Mouse (Mus musculus) limb, embryonic 10.5 days (tissue): ENCODE measurements around the gene Uvrag. TPM values are rescaled to one million over a fixed set of nuclear protein-coding genes. Genes with fewer than 3 reads are reported as not detected.

Experiments used
- DNase-seq: peaks from one replicate; pipeline ENCODE4 v3.0.0-alpha.2; 2017; ENCODE audit warnings: low spot score
- H3K27ac ChIP-seq: fragments of 300-500 bp; sonication (generic); 2 replicates; pipeline ENCODE4 v1.5.1; 2016; ENCODE audit warnings: mild to moderate bottlenecking
- H3K27me3 ChIP-seq: fragments of 300-500 bp; sonication (generic); 2 replicates; pipeline ENCODE4 v1.6.1; 2016; ENCODE audit warnings: low read depth, mild to moderate bottlenecking; ENCODE audit not compliant: poor library complexity, severe bottlenecking
- H3K36me3 ChIP-seq: fragments of 300-500 bp; sonication (generic); 2 replicates; pipeline ENCODE4 v1.6.1; 2016; ENCODE audit warnings: mild to moderate bottlenecking, moderate library complexity
- H3K4me1 ChIP-seq: fragments of 300-500 bp; sonication (generic); 2 replicates; pipeline ENCODE4 v1.6.1; 2016
- H3K4me3 ChIP-seq: fragments of 300-500 bp; sonication (generic); 2 replicates; pipeline ENCODE4 v1.5.1; 2016; ENCODE audit warnings: mild to moderate bottlenecking, moderate library complexity
- H3K9me3 ChIP-seq: fragments of 300-500 bp; sonication (generic); replicated peaks from 2 replicates; pipeline ENCODE4 v1.6.1; 2016; ENCODE audit warnings: mild to moderate bottlenecking
- WGBS: fragments of 180-500 bp; shearing (Covaris S2); methylation state at CpG from one replicate; pipeline ENCODE4 v1.1.7; 2016; 5-methylcytosine and 5-hydroxymethylcytosine counted together
- polyA plus RNA-seq: library from polyadenylated mRNA; unstranded; fragments of >200 nt; fragmentation: Nextera tagmentation; extraction: Ambion mirVana; gene quantifications from 2 replicates; pipeline ENCODE4 v1.2.1, GENCODE M21; 2016

Gene Uvrag
- polyA plus RNA-seq, 1 experiment from 2014 or later: 12.0 TPM

GRCm38 (mm10) chr7:99057053-99057630 lies 83.8 kb downstream of the Uvrag start:
- Histone ChIP-seq H3K27me3 (no peaks in the 10 kb centered on the region), H3K4me1 (peaks cover 13% of the 10 kb centered on the region; the same call in 1 of the 2 replicates), H3K4me3 (no peak overlapping the region), H3K36me3 (no peaks in the 10 kb centered on the region), H3K9me3 (no peaks in the 10 kb centered on the region), H3K27ac (no peak overlapping the region)
- peak; percentile 23 for DNase-seq
- WGBS: 92% methylated on average over 17 of the region's 17 CpGs

- H3K4me3 ChIP-seq: no peak overlapping the region
- H3K36me3 ChIP-seq: peaks cover 6% of the 10 kb centered on the region; the same call in 1 of the 2 replicates
- WGBS: 82% methylated on average over 4 of the region's 4 CpGs
- no peaks in the 10 kb centered on the region for H3K27me3 ChIP-seq
- no peak overlapping the region for H3K27ac ChIP-seq
- no peaks in the 10 kb centered on the region for H3K9me3 ChIP-seq
- H3K4me1 ChIP-seq: peaks cover 6% of the 10 kb centered on the region; the same call in 1 of the 2 replicates
- DNase-seq: no peak
These were observed 87.3 kb downstream of the Uvrag start for GRCm38 (mm10) chr7:99053626-99054025.

- H3K4me3 ChIP-seq: no peak overlapping the region
- peaks cover 6% of the 10 kb centered on the region; the same call in 1 of the 2 replicates for H3K36me3 ChIP-seq
- no peak for DNase-seq
- peaks cover 6% of the 10 kb centered on the region; the same call in 1 of the 2 replicates for H3K4me1 ChIP-seq
- WGBS: 92% methylated on average over 6 of the region's 6 CpGs
- H3K27me3 ChIP-seq: no peaks in the 10 kb centered on the region
- no peaks in the 10 kb centered on the region for H3K9me3 ChIP-seq
- no peak overlapping the region for H3K27ac ChIP-seq
These were observed 88.3 kb downstream of the Uvrag start for GRCm38 (mm10) chr7:99052471-99053241.

GRCm38 (mm10) chr7:99050882-99051281 lies 90.1 kb downstream of the Uvrag start:
- Histone ChIP-seq H3K9me3 (no peaks in the 10 kb centered on the region), H3K27ac (no peak overlapping the region), H3K36me3 (peaks cover 6% of the 10 kb centered on the region; the same call in 1 of the 2 replicates), H3K27me3 (no peaks in the 10 kb centered on the region), H3K4me3 (no peak overlapping the region), H3K4me1 (peaks cover 17% of the 10 kb centered on the region)
- 85% methylated on average over 1 of the region's 1 CpGs for WGBS
- DNase-seq: no peak

GRCm38 (mm10) chr7:99049897-99050296 lies 91.0 kb downstream of the Uvrag start:
- 92% methylated on average over 3 of the region's 3 CpGs for WGBS
- peaks cover 22% of the 10 kb centered on the region for H3K4me1 ChIP-seq
- H3K4me3 ChIP-seq: no peak overlapping the region
- peaks cover 6% of the 10 kb centered on the region; the same call in 1 of the 2 replicates for H3K36me3 ChIP-seq
- H3K27me3 ChIP-seq: no peaks in the 10 kb centered on the region
- no peak overlapping the region for H3K27ac ChIP-seq
- no peaks in the 10 kb centered on the region for H3K9me3 ChIP-seq
- DNase-seq: no peak

- H3K4me1 ChIP-seq: peaks cover 16% of the 10 kb centered on the region
- H3K4me3 ChIP-seq: no peak overlapping the region
- WGBS: 69% methylated on average over 11 of the region's 11 CpGs
- DNase-seq: no peak
- H3K36me3 ChIP-seq: peaks cover 6% of the 10 kb centered on the region; the same call in 1 of the 2 replicates
- no peak overlapping the region for H3K27ac ChIP-seq
- H3K9me3 ChIP-seq: no peaks in the 10 kb centered on the region
- no peaks in the 10 kb centered on the region for H3K27me3 ChIP-seq
These were observed 94.3 kb downstream of the Uvrag start for GRCm38 (mm10) chr7:99046545-99047206.

- Histone ChIP-seq H3K9me3 (no peaks in the 10 kb centered on the region), H3K4me1 (peaks cover 20% of the 10 kb centered on the region), H3K27ac (no peak overlapping the region), H3K4me3 (no peak overlapping the region), H3K36me3 (peaks cover 6% of the 10 kb centered on the region; the same call in 1 of the 2 replicates), H3K27me3 (no peaks in the 10 kb centered on the region)
- WGBS: 79% methylated on average over 6 of the region's 6 CpGs
- DNase-seq: no peak
These were observed 95.4 kb downstream of the Uvrag start for GRCm38 (mm10) chr7:99045525-99045924.

GRCm38 (mm10) chr7:99043923-99044322 lies 97.0 kb downstream of the Uvrag start:
- Histone ChIP-seq H3K27me3 (no peaks in the 10 kb centered on the region), H3K4me1 (peaks cover 25% of the 10 kb centered on the region), H3K4me3 (no peak overlapping the region), H3K27ac (no peak overlapping the region), H3K9me3 (no peaks in the 10 kb centered on the region), H3K36me3 (peaks cover 3% of the 10 kb centered on the region; the same call in 1 of the 2 replicates)
- WGBS: 27% methylated on average over 7 of the region's 7 CpGs
- DNase-seq: no peak

GRCm38 (mm10) chr7:99043322-99043721 lies 97.6 kb downstream of the Uvrag start:
- Histone ChIP-seq H3K36me3 (no peaks in the 10 kb centered on the region), H3K9me3 (no peaks in the 10 kb centered on the region), H3K4me1 (peaks cover 25% of the 10 kb centered on the region), H3K27me3 (no peaks in the 10 kb centered on the region), H3K4me3 (no peak overlapping the region), H3K27ac (no peak overlapping the region)
- no peak for DNase-seq
- 97% methylated on average over 3 of the region's 3 CpGs for WGBS

GRCm38 (mm10) chr7:99041818-99042217 lies 99.1 kb downstream of the Uvrag start:
- H3K36me3 ChIP-seq: no peaks in the 10 kb centered on the region
- WGBS: 85% methylated on average over 9 of the region's 9 CpGs
- no peak overlapping the region for H3K4me3 ChIP-seq
- H3K9me3 ChIP-seq: no peaks in the 10 kb centered on the region
- H3K27me3 ChIP-seq: no peaks in the 10 kb centered on the region
- no peak overlapping the region for H3K27ac ChIP-seq
- H3K4me1 ChIP-seq: peaks cover 22% of the 10 kb centered on the region
- no peak for DNase-seq

- H3K9me3 ChIP-seq: no peaks in the 10 kb centered on the region
- H3K4me1 ChIP-seq: peaks cover 12% of the 10 kb centered on the region
- no peaks in the 10 kb centered on the region for H3K27me3 ChIP-seq
- DNase-seq: no peak
- no peak overlapping the region for H3K4me3 ChIP-seq
- no peak overlapping the region for H3K27ac ChIP-seq
- WGBS: 92% methylated on average over 8 of the region's 8 CpGs
- H3K36me3 ChIP-seq: no peaks in the 10 kb centered on the region
These were observed 101.0 kb downstream of the Uvrag start for GRCm38 (mm10) chr7:99039912-99040311.

- DNase-seq: no peak
- Histone ChIP-seq H3K9me3 (no peaks in the 10 kb centered on the region), H3K27ac (no peak overlapping the region), H3K4me3 (no peak overlapping the region), H3K36me3 (peaks cover 5% of the 10 kb centered on the region), H3K4me1 (peaks cover 12% of the 10 kb centered on the region), H3K27me3 (no peaks in the 10 kb centered on the region)
- 87% methylated on average over 8 of the region's 8 CpGs for WGBS
These were observed 104.7 kb downstream of the Uvrag start for GRCm38 (mm10) chr7:99036284-99036683.

- Histone ChIP-seq H3K27ac (no peak overlapping the region), H3K36me3 (peaks cover 5% of the 10 kb centered on the region), H3K27me3 (no peaks in the 10 kb centered on the region), H3K4me1 (0 out of 2 replicates have a peak, but pooled peaks cover 4% of the 10 kb centered on the region), H3K4me3 (no peak overlapping the region), H3K9me3 (no peaks in the 10 kb centered on the region)
- 89% methylated on average over 2 of the region's 2 CpGs for WGBS
- DNase-seq: no peak
These were observed 106.0 kb downstream of the Uvrag start for GRCm38 (mm10) chr7:99034909-99035308.
